Mouse (Mus musculus) kidney, adult 2 months (tissue): ENCODE measurements around the gene Syf2.

Source experiments
- CTCF ChIP-seq: fragments of 200-500 bp; conservative IDR thresholded peaks from 2 replicates; pipeline ENCODE4 v1.5.1; 2011; ENCODE audit warnings: low read depth, mild to moderate bottlenecking, control low read depth, low read length, moderate library complexity, mixed read lengths; ENCODE audit not compliant: insufficient read depth, insufficient read length
- POLR2A ChIP-seq: fragments of 200-500 bp; IDR thresholded peaks from one replicate; pipeline ENCODE4 v1.6.1; 2011; ENCODE audit warnings: low read depth, low read length, control low read depth

DNA sequence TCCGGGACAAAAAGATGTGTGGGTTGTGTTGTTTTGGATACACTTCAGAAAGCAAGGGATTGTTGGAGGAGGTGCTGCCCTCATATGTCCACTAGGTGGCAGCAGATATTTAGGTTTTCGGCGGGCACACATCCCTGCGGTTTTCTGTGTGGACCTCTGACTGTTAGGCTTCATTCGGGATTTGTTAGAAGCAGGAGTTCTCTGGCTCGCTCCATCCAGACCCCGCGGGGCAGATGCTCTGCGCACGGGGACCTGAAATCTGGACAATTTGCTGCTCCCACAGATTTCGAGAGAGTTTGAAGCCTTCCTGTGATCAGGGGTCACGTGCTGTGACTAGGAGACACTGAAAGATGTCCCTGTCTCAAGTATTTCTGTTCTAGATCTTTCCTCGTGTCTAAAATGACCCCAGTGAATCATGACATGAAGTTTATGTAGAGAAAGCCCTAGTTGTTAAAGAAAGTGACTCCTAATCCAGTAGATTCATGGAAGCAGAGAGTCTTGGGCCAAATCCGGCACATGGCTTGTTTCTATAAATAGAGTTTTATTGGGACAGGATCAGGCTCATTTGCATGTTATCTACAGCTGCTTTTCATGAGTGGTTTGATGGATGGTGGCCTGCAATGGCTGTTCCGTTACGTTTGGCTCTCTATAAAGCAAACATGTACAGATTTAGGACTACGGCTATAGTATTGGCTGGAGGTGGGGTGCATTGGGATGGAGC lies 15.5 kb downstream of the Syf2 start:
- TF ChIP-seq POLR2A, result no peak
- peak; percentile 93 for TF ChIP-seq CTCF
